Mouse (Mus musculus): ENCODE measurements around the gene Elavl1.

GRCm38 (mm10) chr8:4265160-4265914 is 59.9 kb downstream of the Elavl1 start:
- TF ChIP-seq POLR2A (IDR thresholded peaks at IDR 0.05; ENCODE audit: borderline replicate concordance, control insufficient read depth, low read depth, low read length): no peak
- no peak for TF ChIP-seq CTCF (IDR thresholded peaks at IDR 0.05; ENCODE audit: control insufficient read depth, insufficient read depth, low read length)

Measured in bone marrow, adult 2 months (tissue).